Mouse (Mus musculus): ENCODE data around the gene Gid4. TPM values are rescaled to one million over a fixed set of nuclear protein-coding genes. Genes with fewer than 3 reads are reported as not detected.

The Gid4 gene
- 12.3 and 13.5 TPM in 2 replicates for polyA plus RNA-seq (2012; rRNA removed)

DNA sequence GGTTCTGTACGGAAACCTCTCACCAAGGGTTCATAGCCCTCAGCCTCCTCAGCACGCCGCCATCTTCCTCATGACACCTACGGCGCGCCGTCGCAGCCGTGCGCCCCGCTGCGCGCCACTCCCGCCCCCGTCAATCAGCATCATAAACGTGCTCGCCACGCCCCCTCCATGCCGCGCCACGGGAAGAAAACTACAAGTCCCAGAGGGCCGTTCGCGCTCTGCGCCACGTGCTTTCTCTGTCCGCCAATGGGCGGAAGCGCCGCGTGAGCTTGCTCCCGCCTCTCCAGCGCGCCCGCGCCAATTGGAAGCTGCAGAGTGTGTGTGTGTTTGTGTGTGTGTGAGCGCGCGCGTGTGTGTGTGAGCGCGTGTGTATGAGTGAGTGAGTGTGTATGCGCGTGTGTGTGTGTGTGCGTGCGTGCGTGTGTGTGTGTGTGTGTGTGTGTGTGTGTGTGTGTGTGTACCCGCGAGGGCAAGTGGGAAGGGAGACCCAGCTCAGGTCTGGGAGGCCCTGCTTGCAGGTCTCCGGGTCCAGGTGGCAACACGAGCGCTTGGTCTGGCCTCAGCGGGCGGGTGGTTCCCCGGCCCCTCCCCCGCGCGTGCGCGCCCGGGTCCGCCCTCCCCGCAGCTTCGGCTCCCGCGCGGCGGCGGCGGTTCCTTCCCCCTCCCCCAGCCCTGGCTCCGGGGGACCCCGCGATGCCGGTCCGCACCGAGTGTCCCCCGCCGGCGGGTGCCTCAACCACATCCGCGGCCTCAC is at the start of gene Gid4:
TSS of gene Gid4 (plus strand) at position 183 of the 754 bp plus-strand sequence.
- peak; percentile 89 for DNase-seq (ENCODE audit: low read depth, low spot score)
- WGBS: under 1% methylated on average over 76 of the region's 81 CpGs

DNA sequence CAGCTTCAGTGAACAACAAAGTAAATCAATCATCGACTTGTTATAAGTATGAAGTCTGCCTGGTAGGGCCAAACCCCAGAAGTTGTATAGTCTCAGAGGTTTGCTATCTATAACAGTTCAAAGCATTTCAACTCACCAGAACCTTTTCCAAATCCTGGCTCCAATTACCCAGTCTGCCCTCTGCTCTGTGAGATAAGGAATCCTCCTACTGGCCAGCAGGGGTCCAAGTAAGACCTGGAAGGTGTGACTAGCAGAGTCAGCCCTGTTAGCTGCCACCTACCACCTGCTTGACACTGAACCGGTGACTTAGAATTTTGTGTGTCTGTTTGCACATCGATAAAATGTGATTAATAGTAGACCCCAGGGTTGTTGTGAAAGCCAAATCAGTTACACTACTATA is 49.7 kb upstream of the Gid4 start:
- DNase-seq (ENCODE audit: low read depth, low spot score): no peak
- WGBS: 64% methylated on average over 3 of the region's 3 CpGs

DNA sequence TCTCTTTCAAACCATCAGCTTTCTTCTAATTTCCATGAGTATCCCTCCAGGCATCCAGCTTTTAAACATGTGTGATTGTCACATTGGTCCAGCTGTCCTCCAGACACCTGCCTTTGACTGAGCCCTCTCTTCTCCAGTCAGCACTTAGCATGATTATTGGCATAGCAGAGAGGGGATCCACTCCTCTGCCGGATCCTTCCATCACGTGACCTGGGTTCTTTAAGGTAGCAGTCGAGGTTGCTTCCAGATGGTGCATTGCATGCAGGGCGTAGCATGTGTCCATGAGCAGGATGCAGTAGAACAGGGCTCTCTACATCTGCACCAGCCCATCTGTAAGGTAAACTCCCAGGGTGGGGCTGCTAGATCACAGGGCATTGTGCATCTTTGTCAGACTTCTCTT is 48.0 kb upstream of the Gid4 start:
- WGBS: 30% methylated on average over 4 of the region's 4 CpGs
- DNase-seq (ENCODE audit: low read depth, low spot score): no peak

GRCm38 (mm10) chr11:60369448-60369847 is 47.5 kb upstream of the Gid4 start:
- 58% methylated on average over 4 of the region's 4 CpGs for WGBS
- no peak for DNase-seq (ENCODE audit: low read depth, low spot score)

- WGBS: 83% methylated on average over 13 of the region's 13 CpGs
- no peak for DNase-seq (ENCODE audit: low read depth, low spot score)
These were observed 46.5 kb upstream of the Gid4 start for GRCm38 (mm10) chr11:60370431-60370830.

DNA sequence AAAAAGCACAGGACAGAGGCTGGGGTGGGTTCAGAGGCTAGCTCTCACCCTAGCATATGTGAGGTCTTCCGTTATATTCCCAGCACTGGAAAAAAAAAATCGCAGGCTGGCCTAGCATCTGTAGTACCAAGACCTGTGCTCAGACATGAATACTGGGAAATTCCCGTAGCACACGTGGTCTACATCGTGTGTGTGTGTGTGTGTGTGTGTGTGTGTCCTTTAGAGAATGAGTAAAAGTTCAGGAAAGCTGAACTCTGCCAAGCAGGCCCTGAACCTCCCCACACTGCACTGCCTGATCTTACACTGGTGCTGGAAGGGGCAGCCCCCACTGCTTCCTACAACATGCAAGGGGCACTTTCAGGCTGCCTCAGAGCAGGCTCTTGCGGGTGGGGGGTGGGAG is 42.5 kb upstream of the Gid4 start:
- no peak for DNase-seq (ENCODE audit: low read depth, low spot score)
- WGBS: 85% methylated on average over 6 of the region's 6 CpGs

DNA sequence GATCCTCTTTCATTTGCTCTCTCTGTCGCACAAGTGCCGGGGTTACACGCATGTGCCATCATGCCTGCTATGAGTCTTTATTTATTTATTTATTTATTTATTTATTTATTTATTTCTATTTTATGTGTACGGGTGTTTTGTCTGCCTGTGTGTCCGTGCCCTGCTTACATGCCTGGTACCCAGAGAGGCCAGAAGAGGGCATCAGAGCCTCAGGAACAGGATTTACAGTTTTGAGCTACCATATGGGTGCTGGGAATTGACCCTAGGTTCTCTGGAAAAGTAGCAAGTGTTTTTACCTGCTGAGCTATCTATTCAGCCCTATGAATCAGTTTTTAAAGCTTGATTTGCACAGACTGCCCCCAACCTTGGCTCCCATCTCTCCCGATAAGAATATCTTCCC is 33.4 kb upstream of the Gid4 start:
- DNase-seq (ENCODE audit: low read depth, low spot score): no peak
- 87% methylated on average over 6 of the region's 6 CpGs for WGBS

DNA sequence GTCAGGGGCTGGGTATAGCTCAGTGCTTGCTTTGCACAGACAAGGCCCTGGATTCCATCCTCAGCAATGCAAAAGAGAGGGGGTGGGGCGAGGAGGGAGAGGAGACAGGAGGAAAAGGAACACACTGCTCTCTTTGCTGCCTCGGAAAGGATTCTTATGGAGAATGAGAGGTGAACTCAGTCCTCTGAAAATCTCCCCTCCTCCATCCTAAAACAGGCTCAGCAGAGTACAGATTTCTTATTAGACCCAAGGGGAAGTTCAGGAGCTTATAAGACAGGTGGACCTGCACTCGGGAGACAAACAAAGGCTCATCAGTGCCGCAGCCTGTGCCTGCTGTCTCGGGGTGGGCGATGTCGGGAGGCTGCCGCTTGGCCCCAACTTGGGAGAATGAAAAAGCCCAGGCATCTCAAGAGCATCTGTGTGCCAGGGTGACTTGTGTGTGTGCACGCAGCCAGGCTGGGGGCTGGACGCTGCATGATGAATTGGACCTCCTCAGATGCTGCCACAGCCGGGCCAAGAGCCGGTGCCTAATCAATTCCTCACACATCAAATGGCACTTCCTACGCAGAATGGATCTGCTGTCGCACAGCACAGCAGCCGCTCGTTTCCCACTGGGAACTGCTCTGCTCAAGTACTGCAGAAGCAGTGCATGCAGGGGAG is 32.1 kb upstream of the Gid4 start:
- 53% methylated on average over 16 of the region's 16 CpGs for WGBS
- DNase-seq (ENCODE audit: low read depth, low spot score): no peak

- WGBS: 84% methylated on average over 5 of the region's 5 CpGs
These were observed 31.0 kb upstream of the Gid4 start for GRCm38 (mm10) chr11:60385946-60386345.

GRCm38 (mm10) chr11:60387944-60388343 is 29.0 kb upstream of the Gid4 start:
- WGBS: 28% methylated on average over 2 of the region's 2 CpGs
- DNase-seq (ENCODE audit: low read depth, low spot score): peak; percentile 91

More at GRCm38 (mm10) chr11:60385946-60386345, 31.0 kb upstream of the Gid4 start:
- DNase-seq (ENCODE audit: low read depth, low spot score): no peak

- DNase-seq (ENCODE audit: low read depth, low spot score): no peak
- 88% methylated on average over 6 of the region's 6 CpGs for WGBS
These were observed 25.6 kb upstream of the Gid4 start for GRCm38 (mm10) chr11:60391346-60391745.

- no peak for DNase-seq (ENCODE audit: low read depth, low spot score)
- WGBS: 58% methylated on average over 6 of the region's 6 CpGs
These were observed 20.4 kb upstream of the Gid4 start for GRCm38 (mm10) chr11:60396546-60396945.

DNA sequence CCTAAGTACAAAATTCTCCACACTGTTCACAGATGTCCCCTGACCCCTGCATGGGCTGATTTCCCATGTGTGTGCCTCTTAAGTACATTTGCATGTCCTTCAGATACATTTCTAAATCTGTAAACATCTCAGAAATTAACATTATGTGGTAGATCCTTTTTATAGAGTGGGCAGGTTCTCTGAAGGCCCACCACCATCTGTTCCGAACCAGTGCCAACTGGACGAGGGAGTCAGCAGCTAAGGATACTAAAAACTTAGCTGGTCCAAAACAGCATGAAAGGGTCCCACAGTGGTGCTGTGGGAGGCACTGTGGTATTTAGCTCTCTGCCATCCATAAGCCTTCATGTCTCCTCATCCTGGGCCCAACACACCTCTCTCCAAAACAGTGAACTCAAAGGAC is 19.8 kb upstream of the Gid4 start:
- WGBS: 84% methylated on average over 2 of the region's 2 CpGs
- DNase-seq (ENCODE audit: low read depth, low spot score): no peak

- 97% methylated on average over 1 of the region's 1 CpGs for WGBS
- no peak for DNase-seq (ENCODE audit: low read depth, low spot score)
These were observed 10.3 kb upstream of the Gid4 start for GRCm38 (mm10) chr11:60406606-60407005.

GRCm38 (mm10) chr11:60412173-60412572 is 4.8 kb upstream of the Gid4 start:
- DNase-seq (ENCODE audit: low read depth, low spot score): peak; percentile 71
- 0% methylated on average over 3 of the region's 3 CpGs for WGBS

DNA sequence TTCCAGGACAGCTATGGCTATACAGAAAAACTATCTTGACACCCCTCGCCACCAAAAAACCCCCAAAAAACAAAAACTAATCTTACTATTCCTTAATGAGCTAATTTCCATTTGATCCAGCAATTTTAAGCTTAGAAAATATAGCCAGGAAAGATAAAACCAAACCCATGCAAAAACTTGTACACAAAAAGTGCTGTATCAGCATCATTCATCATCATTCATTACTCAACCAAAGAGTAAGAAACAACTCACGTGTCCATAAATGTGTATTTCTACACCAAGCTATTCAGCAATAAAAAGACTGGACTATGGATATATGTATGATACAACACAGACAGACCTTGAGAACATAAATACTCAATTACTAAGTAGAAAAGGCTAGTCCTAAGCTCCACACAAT is 4.0 kb upstream of the Gid4 start:
- 81% methylated on average over 2 of the region's 2 CpGs for WGBS
- DNase-seq (ENCODE audit: low read depth, low spot score): no peak

- under 1% methylated on average over 21 of the region's 21 CpGs for WGBS
- DNase-seq (ENCODE audit: low read depth, low spot score): peak; percentile 25
These were observed 369 bp upstream of the Gid4 start for GRCm38 (mm10) chr11:60416590-60416962.

DNA sequence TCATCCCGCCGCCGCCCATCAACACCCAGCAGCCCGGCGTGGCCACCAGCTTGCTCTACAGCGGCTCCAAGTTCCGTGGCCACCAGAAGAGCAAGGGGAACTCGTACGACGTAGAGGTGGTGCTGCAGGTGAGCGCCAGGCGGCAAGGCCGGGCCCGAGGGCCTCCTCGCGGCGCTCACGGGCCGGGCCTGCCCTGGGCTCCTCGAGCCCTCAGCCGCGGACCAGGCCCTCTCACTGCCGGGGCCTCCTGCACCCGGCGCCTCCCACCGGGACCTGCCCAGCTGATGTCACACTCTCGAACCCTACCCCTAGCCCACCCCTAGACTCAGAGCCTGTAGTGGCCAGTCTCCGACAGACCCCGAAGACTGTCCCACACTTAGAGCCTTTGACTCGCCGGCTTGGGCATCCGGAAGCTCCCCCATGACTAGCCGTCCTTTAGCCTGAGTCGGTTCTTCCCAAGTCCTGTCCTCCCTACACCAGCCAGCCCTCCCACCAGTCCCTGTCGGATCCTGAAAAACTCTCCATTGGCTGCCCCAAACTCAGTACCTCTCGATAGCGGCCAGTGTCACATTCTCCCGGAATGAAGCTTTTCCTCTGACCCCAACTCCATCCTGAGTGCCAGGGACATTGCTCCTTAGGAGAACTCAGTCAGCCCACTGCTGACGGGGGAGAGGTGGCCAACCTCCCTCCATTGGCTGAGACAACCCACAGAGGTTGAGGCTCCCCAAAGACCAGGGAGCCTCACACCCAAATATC is 950 bp downstream of the Gid4 start, which contains the start of gene Atpaf2:
TSS of gene Atpaf2 (minus strand) at position 741 of the 756 bp plus-strand sequence.
- 1% methylated on average over 39 of the region's 39 CpGs for WGBS
- no peak for DNase-seq (ENCODE audit: low read depth, low spot score)

DNA sequence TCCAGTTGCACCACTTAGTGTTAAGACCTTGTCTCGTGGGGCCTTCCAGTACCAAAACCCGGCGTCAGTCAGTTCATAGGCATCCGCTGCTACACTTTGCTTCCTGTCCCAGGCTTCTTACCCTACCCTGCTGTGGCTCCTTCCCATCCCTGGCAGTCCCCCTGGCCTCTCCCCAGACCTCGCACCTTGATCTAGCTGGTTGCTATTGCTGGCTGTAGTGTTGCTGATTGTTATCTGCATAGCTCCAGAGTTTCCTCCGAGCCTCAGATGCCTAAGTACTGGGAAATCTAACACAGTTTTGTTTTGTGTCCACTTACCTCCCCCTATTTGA is 1.5 kb downstream of the Gid4 start:
- WGBS: 8% methylated on average over 6 of the region's 6 CpGs
- DNase-seq (ENCODE audit: low read depth, low spot score): no peak

DNA sequence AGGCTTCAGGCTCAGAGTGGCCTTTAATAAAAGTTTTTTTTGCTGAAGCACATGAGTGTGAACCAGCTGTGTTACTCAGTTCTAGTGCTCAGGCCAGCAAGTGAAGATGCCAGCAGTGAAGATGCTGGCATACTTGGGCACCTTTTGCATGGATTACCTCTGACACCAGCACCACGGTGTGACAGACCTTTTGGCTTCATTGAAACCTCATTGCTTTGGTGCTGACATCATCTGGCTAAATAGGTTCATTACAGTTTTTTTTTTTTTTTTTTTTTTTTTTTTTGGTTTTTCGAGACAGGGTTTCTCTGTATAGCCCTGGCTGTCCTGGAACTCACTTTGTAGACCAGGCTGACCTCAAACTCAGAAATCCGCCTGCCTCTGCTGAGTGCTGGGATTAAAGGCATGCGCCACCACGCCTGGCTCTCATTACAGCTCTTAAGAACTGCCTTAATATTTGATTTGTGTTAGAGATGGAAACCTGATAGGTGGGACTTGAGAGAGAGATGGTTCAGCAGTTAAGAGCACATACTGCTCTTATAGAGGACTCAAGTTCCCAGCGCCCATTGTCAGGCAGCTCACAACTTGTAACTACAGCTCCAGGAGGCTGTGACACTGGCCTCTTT is 5.2 kb downstream of the Gid4 start:
- 60% methylated on average over 6 of the region's 6 CpGs for WGBS
- no peak for DNase-seq (ENCODE audit: low read depth, low spot score)

Data from large intestine, adult 2 months (tissue).